Mouse (Mus musculus) small intestine, adult 2 months (tissue): ENCODE data around the gene Higd1c.

Experiments used
- CTCF ChIP-seq: fragments of 200-500 bp; IDR thresholded peaks from 2 replicates; pipeline ENCODE4 v1.5.1; 2012; ENCODE audit warnings: low read depth, mild to moderate bottlenecking, control low read depth, inconsistent platforms, low read length, moderate library complexity, mixed read lengths; ENCODE audit not compliant: insufficient replicate concordance, insufficient read length; ENCODE audit errors: extremely low read depth
- POLR2A ChIP-seq: fragments of 200-500 bp; IDR thresholded peaks from 2 replicates; pipeline ENCODE4 v1.6.1; 2012; ENCODE audit warnings: low read depth, mild to moderate bottlenecking, control low read depth, inconsistent platforms, low read length, moderate library complexity

DNA sequence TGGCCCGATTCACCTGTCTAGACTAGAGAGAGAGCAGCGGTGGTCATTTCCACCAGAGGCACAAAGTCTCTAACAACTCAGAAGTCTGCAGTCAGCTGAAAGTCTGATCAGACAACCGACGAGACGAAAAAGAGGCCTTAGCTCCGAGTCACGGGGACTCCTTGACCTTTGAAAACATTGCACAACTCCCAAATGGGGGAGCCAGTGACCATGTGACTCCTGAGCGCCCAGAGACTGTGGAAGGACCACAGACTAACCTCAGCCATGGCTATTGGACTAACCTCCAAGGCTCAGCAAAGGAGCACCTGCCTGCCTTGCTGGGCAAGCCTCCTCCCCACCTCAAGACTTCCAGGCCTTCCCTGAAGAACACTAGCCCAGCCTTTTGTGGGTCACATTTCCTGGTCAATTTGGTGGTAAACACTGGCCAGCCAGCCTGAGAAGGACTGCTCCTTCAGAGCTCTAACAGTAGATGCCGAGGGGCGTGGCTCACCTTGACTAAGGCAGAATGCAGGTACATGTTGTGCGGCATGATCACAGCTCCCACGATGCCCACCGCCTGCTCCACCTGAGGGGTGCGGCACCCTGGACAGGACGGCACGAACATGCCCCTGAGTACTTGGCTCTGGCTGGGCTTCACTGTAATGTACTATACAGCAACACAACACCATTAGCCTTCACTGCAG is 39.1 kb downstream of the Higd1c start:
- TF ChIP-seq POLR2A = no peak
- no peak for TF ChIP-seq CTCF
